Mouse (Mus musculus) brown adipose tissue, adult 24 weeks (tissue): ENCODE measurements around the gene Gpx3. TPM values are rescaled to one million over a fixed set of nuclear protein-coding genes. Genes with fewer than 3 reads are reported as not detected.
A peak's percentile ranks its signal among the peaks of the same experiment; 100 is the strongest.
"Not testable (repeated sequence)": the region's sequence is repeated elsewhere in the genome, so short reads cannot be mapped to it uniquely, and the experiment has no call there.

ENCODE experiments used
- H3K27ac ChIP-seq: fragments of 200-500 bp; replicated peaks from 2 replicates; pipeline ENCODE4 v1.5.1; 2012; ENCODE audit warnings: low read depth, mild to moderate bottlenecking, low read length
- H3K4me1 ChIP-seq: fragments of 200-500 bp; 2 replicates; pipeline ENCODE4 v1.6.1; 2012; ENCODE audit warnings: low read length, mixed read lengths; ENCODE audit not compliant: control insufficient read depth, insufficient read depth, insufficient read length
- H3K4me3 ChIP-seq: fragments of 200-500 bp; 2 replicates; pipeline ENCODE4 v1.5.1; 2012; ENCODE audit warnings: low read depth, mild to moderate bottlenecking, low read length, moderate library complexity; ENCODE audit not compliant: insufficient read depth
- polyA plus RNA-seq: library from polyadenylated mRNA; stranded (reverse); fragments of >200 nt; gene quantifications from 2 replicates; pipeline ENCODE4 v1.2.4, GENCODE M21; 2012; ENCODE audit not compliant: missing spikeins, insufficient read depth, insufficient read length

Gpx3 gene
- 1,156 and 2,121 TPM in 2 replicates for polyA plus RNA-seq

GRCm38 (mm10) chr11:54902333-54903323 lies at the start of gene Gpx3:
TSS of gene Gpx3 (plus strand) at chr11:54902453.
- Histone ChIP-seq H3K27ac (peak within 1 kb of the TSS; percentile 45), H3K4me1 (peaks cover 15% of the 10 kb centered on the region), H3K4me3 (peak within 1 kb of the TSS; percentile 79)

- H3K27ac ChIP-seq, H3K4me1 ChIP-seq, H3K4me3 ChIP-seq: not testable (repeated sequence)
These were observed 43.4 kb upstream of the Gpx3 start for GRCm38 (mm10) chr11:54858880-54859279.

DNA sequence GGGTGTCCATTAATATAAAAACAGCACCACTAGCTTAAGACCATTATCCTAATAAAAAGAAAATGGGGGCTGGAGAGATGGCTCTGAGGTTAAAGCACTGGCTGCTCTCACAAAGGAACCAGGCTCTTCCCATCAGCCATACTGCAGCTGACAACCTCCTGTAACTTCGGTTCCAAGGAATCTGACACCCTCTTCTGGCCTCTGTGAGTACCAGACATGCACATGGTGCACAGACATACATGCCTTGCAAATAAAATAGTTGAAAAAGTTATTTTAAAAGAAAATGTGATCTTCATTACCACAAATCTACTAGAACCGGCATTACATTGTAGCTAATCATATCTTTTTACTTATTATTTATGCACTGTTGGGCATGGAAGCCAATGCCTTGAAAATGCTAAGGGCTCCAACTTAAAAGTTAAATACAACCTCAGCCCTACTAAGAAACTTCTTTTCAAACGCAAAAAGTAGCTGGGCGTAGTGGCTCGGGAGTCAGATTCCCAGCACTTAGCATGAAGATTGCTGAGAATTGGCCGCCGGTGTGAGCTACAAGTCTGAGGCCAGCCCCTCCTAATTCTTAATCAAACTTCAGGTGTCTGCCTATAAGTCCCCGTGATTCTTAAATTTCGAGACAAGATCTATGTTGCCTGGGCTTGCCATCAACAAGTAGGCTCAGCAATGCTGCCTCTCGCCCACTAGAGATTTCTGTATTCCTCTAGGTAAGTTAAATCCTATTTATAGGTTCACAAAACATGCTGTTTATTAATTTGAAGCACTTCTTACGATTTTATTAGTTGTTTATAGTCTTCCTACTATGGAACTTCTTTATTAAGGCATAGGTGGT lies 42.7 kb upstream of the Gpx3 start:
- peak overlapping the region; percentile 95 for H3K4me3 ChIP-seq
- H3K4me1 ChIP-seq, result no peaks in the 10 kb centered on the region
- H3K27ac ChIP-seq, result no peak overlapping the region; the same call in 1 of the 2 replicates

GRCm38 (mm10) chr11:54860256-54861038 lies 41.8 kb upstream of the Gpx3 start, which contains the start of gene Lyrm7:
TSS of gene Lyrm7 (minus strand) at chr11:54860916.
- Histone ChIP-seq H3K27ac (peak within 1 kb of the TSS; percentile 96), H3K4me3 (peak within 1 kb of the TSS; percentile 95), H3K4me1 (no peaks in the 10 kb centered on the region)

- peak overlapping the region; percentile 64 for H3K27ac ChIP-seq
- H3K4me1 ChIP-seq, result no peaks in the 10 kb centered on the region
- H3K4me3 ChIP-seq, result no peak overlapping the region
These were observed 40.5 kb upstream of the Gpx3 start for GRCm38 (mm10) chr11:54861471-54862420.

GRCm38 (mm10) chr11:54862621-54863520 lies 39.4 kb upstream of the Gpx3 start:
- Histone ChIP-seq H3K4me3 (no peak overlapping the region), H3K4me1 (peaks cover 2% of the 10 kb centered on the region; the same call in 1 of the 2 replicates), H3K27ac (no peak overlapping the region)

- H3K27ac ChIP-seq, result peak overlapping the region; percentile 59
- H3K4me3 ChIP-seq, result peak overlapping the region; percentile 88
- H3K4me1 ChIP-seq, result peaks cover 2% of the 10 kb centered on the region; the same call in 1 of the 2 replicates
These were observed 36.7 kb upstream of the Gpx3 start for GRCm38 (mm10) chr11:54865330-54866085.

DNA sequence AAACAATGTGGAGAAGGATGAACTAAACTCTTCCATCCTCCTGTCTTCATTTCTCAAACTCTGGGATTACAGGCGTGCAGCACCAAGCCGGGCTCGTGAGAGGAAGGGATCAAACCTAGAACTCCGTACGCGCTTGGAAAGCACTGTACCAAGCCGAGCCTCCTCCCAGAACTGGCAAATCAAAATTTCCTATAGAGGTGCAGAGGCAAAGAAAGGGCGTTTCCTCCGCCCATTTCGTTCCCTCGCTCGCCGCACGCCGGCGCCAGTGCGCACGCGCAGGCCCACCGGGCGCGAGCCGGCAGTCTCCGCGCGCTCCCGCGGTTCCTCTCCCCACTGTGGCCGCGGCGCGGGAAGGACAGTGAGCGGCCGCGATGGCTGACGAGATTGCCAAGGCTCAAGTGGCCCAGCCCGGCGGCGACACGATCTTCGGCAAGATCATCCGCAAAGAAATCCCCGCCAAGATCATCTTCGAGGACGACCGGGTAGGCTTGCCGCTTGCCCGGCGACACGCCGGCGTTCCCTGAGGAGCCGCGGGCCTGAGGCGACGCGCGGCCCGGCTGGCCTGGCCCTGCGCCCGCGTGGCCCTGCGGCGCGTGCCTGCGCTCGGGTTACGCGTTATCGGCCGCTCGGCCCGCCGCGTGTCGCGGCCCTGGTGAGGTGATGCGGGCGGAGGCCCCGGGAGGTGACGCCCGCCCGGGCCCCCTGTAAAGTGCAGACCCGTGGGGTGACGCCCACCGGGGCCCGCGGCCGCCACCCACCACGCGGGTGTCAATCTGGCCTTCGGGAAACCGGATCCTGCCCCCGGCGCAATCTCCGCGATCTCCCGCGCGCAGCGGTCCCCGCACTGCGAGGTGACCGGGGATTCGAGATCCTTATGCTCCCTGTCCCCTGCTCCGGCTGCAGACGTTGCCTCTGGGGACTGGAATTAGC lies 35.9 kb upstream of the Gpx3 start, which contains the start of gene Hint1:
Gene Hint1, plus strand, starts transcription at position 265 of the 930 bp plus-strand sequence.
- peak within 1 kb of the TSS; percentile 90 for H3K27ac ChIP-seq
- peak within 1 kb of the TSS; percentile 88 for H3K4me3 ChIP-seq
- peaks cover 2% of the 10 kb centered on the region; the same call in 1 of the 2 replicates for H3K4me1 ChIP-seq

GRCm38 (mm10) chr11:54867049-54867385 lies 35.2 kb upstream of the Gpx3 start:
- Histone ChIP-seq H3K4me3 (peak overlapping the region; percentile 88), H3K4me1 (peaks cover 4% of the 10 kb centered on the region; the same call in 1 of the 2 replicates), H3K27ac (peak overlapping the region; percentile 90)

GRCm38 (mm10) chr11:54867903-54868434 lies 34.3 kb upstream of the Gpx3 start:
- Histone ChIP-seq H3K4me1 (peaks cover 4% of the 10 kb centered on the region; the same call in 1 of the 2 replicates), H3K27ac (no peak overlapping the region), H3K4me3 (no peak overlapping the region)

- no peak overlapping the region for H3K4me3 ChIP-seq
- H3K27ac ChIP-seq, result no peak overlapping the region
- H3K4me1 ChIP-seq, result peaks cover 4% of the 10 kb centered on the region; the same call in 1 of the 2 replicates
These were observed 33.8 kb upstream of the Gpx3 start for GRCm38 (mm10) chr11:54868445-54868844.
